Mouse (Mus musculus): ENCODE data around the gene Aff3.

DNA sequence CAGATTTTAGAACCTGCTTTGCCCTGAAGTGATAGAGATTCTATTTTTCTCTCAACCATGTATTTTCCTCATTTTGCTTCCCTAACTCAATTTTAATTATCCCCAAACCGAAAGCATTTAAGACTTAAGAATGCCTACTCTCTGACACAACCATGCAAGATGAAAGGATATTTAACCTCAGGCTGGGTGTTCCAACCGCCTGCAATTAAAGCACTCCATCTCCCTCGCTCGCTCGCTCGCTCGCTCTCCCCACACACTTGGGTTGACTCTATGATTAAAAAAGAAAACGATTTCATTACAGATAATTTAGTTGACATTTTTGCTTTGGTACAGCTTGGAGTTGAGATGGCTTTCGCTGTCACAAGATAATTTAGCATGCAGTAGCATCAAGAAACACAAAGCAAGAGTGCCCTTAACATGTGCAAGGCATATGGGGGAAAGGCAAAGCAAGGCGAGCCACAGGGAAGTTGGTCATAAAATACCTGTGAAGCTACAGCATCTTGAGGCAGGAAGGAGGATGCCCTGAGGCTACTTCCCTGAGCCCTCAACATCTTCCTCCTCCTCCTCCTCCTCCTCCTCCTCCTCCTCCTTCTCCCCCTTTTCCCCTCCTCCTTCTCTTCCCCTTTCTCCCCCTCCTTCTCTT is 167.7 kb downstream of the Aff3 start:
- TF ChIP-seq CTCF (IDR thresholded peaks at IDR 0.05; ENCODE audit: insufficient read depth, low read length) = no peak
- TF ChIP-seq POLR2A (IDR thresholded peaks at IDR 0.05; ENCODE audit: borderline replicate concordance, extremely low read depth, low read depth, low read length) = no peak

Data from lung, adult 2 months (tissue).